Mouse (Mus musculus): Measurements from ENCODE around the gene Cd164. TPM values are rescaled to one million over a fixed set of nuclear protein-coding genes. Genes with fewer than 3 reads are reported as not detected.

Cd164 gene
- total RNA-seq, 2 experiments from 2014 or later: 56.8 to 67.2 TPM

DNA sequence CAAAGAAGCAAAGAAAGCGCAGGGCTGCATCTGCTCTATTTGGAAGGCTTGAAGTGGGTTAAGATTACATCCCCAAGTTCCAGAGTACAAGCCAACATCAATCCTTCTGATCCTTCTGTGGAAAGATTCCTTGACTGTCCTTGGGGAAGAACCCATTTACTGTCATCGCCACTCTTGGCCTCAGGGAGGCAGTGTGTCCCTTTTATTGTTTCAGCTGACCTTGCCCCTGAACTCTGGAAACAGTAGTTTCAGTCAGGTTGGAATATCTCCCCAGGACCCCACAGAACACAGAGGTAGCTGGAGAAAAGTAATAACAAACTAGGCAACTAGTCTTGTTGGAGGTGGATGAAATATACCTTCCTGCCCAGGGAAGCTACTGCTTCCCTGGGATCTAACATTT is 10.1 kb upstream of the Cd164 start:
- H3K4me3 ChIP-seq: no peak overlapping the region
- H3K27ac ChIP-seq: no peak overlapping the region
- DNase-seq (ENCODE audit: low spot score in 2 of 2): no peak
- peak; percentile 69 for TF ChIP-seq CTCF (conservative IDR thresholded peaks at IDR 0.05)

DNA sequence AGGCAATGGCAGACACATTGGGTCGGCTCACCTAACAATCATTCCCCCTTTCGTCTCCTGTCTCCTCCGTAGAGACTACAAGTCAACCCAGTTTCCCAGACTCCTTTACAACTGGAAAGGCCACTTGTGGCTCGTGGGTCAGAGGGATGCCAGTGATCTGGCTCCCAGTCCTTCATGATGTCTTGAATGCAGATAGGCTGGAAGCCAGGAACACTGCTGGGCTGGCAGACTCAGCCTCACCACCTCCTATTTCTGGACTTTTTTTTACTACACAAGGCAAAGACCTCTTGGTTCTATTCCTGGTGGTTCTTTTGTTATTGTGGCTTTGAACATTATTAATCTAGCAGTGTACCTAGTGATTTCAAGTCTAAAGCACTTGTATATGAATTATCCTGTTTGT is 4.9 kb upstream of the Cd164 start:
- DNase-seq (ENCODE audit: low spot score in 2 of 2): no peak
- no peak overlapping the region for H3K4me3 ChIP-seq
- no peak overlapping the region for H3K27ac ChIP-seq
- no peak for TF ChIP-seq CTCF (conservative IDR thresholded peaks at IDR 0.05)

DNA sequence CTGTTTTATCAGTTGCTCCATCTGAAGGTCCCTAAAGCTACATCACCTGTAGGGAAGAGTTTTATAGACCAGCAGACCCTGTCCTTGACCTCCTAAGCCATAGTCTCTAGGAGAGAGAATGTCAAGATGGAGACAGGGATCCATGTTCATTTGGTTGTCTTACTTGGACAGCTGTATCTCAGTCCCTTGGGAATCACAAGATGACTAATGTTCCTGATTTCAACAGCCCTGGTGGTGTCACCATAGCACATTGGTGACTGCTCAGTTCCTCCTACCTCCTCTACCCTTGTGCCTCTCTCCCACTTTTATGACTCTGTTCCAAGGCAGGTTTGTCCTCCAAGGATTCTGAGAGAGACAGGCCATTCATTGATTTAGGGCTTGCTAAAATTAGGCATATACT is 4.3 kb upstream of the Cd164 start:
- TF ChIP-seq CTCF (conservative IDR thresholded peaks at IDR 0.05): no peak
- H3K4me3 ChIP-seq: no peak overlapping the region
- DNase-seq (ENCODE audit: low spot score in 2 of 2): no peak
- no peak overlapping the region for H3K27ac ChIP-seq

DNA sequence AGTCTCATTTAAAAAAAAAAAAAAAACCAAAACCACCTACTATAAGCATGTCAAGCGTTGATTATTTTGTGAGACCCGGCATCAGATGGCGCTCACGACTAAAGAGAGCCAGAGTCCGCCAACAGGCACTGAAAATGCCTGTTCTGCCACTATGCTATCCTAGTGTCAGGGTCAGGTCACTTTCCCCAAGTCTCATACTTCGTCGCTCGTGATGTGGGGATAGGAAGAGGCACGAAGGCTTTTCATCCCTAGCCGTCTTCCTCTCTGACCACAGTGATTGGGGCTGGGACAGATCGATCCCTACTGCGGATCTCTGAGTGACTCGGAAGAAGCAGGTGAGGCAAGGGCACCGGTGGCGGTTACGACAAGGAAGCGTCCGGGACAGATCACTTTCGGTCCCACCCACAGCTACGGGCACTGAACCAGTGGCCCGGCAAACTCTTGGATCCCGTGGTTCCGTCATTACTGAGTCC is 670 bp upstream of the Cd164 start:
- DNase-seq (ENCODE audit: low spot score in 2 of 2): peak; percentile 48 to 58
- TF ChIP-seq CTCF (conservative IDR thresholded peaks at IDR 0.05): peak; percentile 77
- H3K27ac ChIP-seq: peak overlapping the region; percentile 100
- H3K4me3 ChIP-seq: peak overlapping the region; percentile 73

DNA sequence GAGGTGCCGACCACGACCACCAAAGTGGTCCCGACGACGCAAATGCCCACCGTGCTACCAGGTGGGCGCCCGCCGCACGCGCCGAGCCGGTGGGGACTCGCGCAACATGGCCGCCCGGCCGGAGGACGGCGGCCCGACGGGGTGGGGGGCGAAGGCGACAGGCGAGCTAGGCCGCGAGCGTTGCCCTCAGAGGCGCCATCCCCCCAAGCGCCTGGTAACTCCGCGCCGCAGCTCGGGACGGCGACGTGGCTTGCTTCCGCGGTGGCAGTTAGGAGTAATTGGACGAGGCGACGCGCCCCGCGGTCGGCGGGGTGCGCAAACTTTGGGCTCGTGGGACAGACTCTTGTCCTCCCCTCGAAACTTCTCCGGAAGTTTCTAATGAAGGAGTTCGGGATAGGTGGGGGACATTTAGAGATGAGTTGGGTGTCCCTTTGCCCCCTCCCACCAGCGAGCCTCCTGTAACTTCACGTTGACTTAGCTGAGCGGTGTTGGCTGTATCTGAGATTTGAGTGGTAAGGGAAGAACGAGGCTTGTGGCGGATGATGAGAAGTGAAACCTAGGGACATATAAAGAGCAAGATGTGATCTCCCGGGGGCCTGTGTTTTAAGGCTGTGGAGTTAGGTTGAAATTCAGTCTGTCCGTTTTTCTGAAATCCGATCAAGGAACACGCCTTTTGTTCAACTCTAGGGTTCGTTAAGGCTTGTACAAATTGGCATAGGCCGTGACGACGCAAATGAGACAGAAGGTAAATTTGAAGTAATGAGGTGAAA is 611 bp downstream of the Cd164 start:
- peak overlapping the region; percentile 73 for H3K4me3 ChIP-seq
- DNase-seq (ENCODE audit: low spot score in 2 of 2): peak; percentile 19 to 47

DNA sequence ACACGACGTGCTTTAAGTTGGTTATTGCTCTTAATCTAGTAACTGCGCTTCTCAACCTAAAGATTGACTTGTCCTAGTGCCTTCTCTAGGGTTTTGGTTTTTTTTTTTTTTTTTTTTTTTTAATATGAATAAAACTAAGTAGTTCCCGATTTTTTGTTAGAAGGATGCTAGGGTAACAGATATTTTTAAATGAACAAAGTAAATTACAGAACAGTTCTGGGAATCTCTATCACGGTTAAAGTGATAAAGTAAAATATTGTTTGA is 1.1 kb downstream of the Cd164 start:
- Histone ChIP-seq H3K27ac (peak overlapping the region; percentile 100; the same call in 1 of the 2 replicates), H3K4me3 (peak overlapping the region; percentile 73)
- no peak for DNase-seq (ENCODE audit: low spot score in 2 of 2)
- no peak for TF ChIP-seq CTCF (conservative IDR thresholded peaks at IDR 0.05)

More for the DNA sequence above, 611 bp downstream of the Cd164 start:
- H3K27ac ChIP-seq: peak overlapping the region; percentile 100
- no peak for TF ChIP-seq CTCF (conservative IDR thresholded peaks at IDR 0.05)

DNA sequence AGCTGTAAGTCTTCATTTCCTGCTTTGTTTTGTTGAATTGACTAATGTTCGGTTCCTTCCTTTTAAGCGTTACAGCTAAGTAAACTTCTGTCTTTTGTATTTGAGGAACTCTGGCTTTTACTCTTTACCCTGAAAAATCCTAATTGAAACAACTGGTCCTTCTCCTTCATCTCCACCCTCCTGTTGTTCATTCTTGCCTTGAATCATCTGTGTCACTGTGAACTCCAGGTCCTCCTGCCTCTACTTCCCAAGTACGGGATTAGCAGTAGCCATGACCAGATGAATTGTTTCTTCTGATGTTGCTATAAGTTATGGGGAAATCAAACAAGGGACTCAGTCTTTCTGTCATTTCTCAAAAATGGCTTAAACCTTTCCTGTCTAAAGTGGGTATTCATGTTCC is 4.2 kb downstream of the Cd164 start:
- no peak for TF ChIP-seq CTCF (conservative IDR thresholded peaks at IDR 0.05)
- Histone ChIP-seq H3K27ac (no peak overlapping the region), H3K4me3 (no peak overlapping the region)
- DNase-seq (ENCODE audit: low spot score in 2 of 2): no peak

DNA sequence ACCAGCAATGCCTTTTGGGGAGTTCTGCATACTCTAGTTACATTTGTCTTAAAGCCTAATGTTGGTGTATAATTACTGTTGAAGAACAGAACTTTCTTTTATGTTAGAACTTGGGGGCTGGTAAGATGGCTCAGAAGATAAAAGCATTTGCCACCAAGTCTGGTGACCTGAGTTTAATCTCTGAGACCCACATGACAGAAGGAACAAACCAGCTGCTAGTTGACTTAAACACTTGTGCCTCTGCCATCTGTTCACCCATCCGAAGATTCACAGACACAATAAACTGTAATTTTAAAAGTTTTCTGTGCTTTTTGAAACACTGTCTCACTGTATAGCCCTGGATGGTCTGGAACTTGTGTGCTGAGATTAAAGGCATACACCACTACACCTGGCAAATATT is 6.5 kb downstream of the Cd164 start:
- no peak overlapping the region for H3K4me3 ChIP-seq
- TF ChIP-seq CTCF (conservative IDR thresholded peaks at IDR 0.05): no peak
- DNase-seq (ENCODE audit: low spot score in 2 of 2): no peak
- no peak overlapping the region for H3K27ac ChIP-seq

DNA sequence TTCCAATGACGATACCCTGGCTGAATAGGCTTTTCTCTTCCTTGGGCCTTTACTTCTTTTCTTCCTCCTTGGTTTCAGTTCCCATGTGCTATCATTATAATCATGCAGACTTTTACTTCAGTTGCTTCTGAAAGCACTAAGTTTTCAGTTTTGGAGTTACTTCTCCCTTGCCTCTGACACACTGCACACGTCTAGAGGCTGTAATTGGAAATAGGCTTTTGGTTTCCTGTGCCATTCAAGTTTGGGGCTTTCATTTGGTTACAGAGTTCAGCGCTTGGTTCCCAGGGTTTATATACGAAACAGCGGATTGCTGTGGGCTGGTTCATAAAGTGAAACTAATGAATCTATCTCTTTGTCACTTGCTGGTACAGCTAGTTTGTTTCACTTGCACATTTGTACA is 10.8 kb downstream of the Cd164 start:
- no peak for DNase-seq (ENCODE audit: low spot score in 2 of 2)
- H3K27ac ChIP-seq: no peak overlapping the region
- no peak for TF ChIP-seq CTCF (conservative IDR thresholded peaks at IDR 0.05)
- H3K4me3 ChIP-seq: no peak overlapping the region

DNA sequence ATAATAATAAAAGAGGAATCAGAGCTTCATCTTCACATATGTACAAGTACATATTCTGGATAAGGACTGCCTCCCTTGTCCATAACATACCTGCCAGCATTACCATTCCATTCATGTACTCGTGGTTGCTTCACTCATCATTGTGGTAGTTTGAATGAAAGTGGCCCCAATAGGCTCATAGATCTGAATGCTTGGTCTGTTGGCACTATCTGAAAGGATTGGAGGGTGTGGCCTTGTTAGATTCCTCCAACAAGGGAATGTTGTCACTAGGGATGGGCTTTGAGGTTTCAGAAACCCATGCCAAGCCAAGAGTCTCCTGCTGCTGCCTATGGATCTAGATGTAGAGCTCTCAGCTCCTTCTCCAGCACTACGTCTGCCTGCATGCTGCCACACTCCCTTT is 16.8 kb downstream of the Cd164 start:
- TF ChIP-seq CTCF (conservative IDR thresholded peaks at IDR 0.05): no peak
- Histone ChIP-seq H3K4me3 (no peak overlapping the region), H3K27ac (no peak overlapping the region)
- no peak for DNase-seq (ENCODE audit: low spot score in 2 of 2)

DNA sequence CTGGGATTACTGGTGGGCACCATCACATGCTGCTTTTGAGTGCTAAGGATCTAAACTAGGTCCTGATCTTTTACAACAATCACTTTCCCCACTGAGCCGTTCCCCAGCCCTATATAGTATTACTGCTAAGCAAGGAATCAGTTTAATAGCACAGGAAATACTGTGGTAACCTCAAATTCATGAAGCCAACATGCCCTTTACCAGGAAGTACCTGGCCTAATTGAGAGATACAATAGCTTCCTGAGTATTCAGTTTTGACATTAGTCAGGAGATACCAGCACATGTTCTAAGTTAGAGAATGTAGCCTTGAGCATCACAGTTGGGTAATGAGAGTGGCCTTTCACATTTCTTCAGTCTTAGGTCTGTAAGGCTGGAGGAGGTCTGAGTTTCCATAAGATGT is 17.5 kb downstream of the Cd164 start:
- Histone ChIP-seq H3K27ac (no peak overlapping the region), H3K4me3 (no peak overlapping the region)
- TF ChIP-seq CTCF (conservative IDR thresholded peaks at IDR 0.05): no peak
- DNase-seq (ENCODE audit: low spot score in 2 of 2): no peak

DNA sequence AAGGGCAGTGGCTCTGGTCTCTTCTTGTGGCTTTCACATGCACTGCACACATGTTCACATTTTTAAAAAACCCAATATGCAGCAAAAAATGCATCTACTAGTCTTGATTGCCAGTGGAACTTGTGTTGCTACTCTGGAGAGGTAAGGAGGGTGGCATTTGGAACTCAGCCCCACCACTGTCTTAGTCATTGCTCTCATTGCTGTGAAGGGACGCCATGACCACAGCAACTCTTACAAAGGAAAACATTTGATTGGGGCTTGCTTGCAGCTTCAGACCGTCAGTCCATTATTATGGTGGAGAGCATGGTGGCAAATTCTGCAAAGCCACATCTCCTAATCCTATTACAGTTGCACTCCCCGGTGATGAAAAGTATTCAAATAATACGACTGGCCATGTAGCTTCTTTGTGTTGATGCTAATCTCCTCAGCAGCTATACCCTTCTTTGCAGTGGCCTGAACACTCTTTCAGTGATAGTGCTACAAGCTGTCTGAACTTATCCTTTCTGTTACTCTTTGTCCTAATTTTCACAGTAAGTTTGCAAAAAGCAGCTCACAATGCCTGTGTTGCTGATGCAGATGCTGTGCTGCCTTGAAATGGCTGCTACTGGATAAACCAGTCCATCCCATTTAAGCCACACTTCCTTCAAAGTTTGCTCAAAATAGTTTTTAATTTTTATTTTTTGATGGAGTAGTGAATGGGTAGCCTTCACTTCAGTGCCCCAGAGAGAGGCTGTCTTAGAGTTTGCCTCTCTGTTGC is 18.2 kb downstream of the Cd164 start:
- no peak for DNase-seq (ENCODE audit: low spot score in 2 of 2)
- no peak for TF ChIP-seq CTCF (conservative IDR thresholded peaks at IDR 0.05)
- H3K4me3 ChIP-seq: no peak overlapping the region
- H3K27ac ChIP-seq: no peak overlapping the region

DNA sequence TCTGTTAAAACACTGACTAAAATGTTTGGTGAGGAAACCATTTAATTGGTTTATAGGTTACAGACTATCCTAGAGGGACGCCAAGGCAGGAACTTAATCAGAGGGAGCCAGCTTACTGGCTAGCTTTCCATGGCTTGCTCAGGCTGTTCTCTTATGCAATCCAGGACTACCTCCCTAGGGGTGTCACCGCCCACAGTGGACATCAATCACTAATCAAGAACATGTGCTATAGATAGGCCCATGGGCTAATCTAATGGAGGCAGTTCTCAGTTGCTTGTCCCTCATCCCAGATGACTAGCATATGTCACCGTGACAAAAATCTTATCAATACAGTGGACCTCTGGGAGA is 18.7 kb downstream of the Cd164 start:
- no peak for DNase-seq (ENCODE audit: low spot score in 2 of 2)
- TF ChIP-seq CTCF (conservative IDR thresholded peaks at IDR 0.05): no peak
- no peak overlapping the region for H3K27ac ChIP-seq
- H3K4me3 ChIP-seq: no peak overlapping the region

DNA sequence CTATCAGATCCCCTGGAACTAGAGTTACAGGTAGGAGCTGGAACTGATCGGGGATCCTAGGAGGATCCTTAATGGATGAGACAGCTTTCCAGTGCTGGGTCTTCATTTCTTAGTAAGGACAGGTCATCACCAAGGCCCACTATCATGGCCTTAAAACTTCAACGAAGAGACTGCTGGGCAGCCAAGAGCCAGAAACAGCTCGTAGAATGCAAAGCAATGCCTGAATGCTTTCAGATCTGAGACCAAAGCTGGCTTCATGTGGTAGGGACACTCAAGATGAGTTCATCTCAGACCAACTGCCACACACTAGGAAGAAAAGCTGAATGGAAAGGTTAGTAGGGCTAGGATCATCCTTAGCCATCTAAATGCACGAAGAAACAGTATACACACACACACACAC is 19.8 kb downstream of the Cd164 start:
- no peak for TF ChIP-seq CTCF (conservative IDR thresholded peaks at IDR 0.05)
- no peak for DNase-seq (ENCODE audit: low spot score in 2 of 2)
- Histone ChIP-seq H3K27ac (no peak overlapping the region), H3K4me3 (no peak overlapping the region)

All from layer of hippocampus, adult 2 months (tissue).